Mouse (Mus musculus) CH12.LX (cell line): ENCODE results near the gene Tmem178b. TPM values are rescaled to one million over a fixed set of nuclear protein-coding genes. Genes with fewer than 3 reads are reported as not detected.

Experiments
- DNase-seq: peaks from one replicate; pipeline ENCODE4 v3.0.0-alpha.2; 2013; ENCODE audit errors: extremely low read depth
- H3K27ac ChIP-seq: 2 replicates; pipeline ENCODE4 v1.5.1; 2012; ENCODE audit warnings: low read depth, mild to moderate bottlenecking, control low read depth, moderate library complexity; ENCODE audit not compliant: insufficient read depth
- H3K27me3 ChIP-seq: replicated peaks from 2 replicates; pipeline ENCODE3; 2012; ENCODE audit warnings: inconsistent platforms
- H3K36me3 ChIP-seq, 2 experiments: replicated peaks in 1 of 2; 2 replicates each; pipeline versions ENCODE3 to v1.6.1; 2012; ENCODE audit warnings: inconsistent platforms in 1 of 2, low read length in 1 of 2, mild to moderate bottlenecking in 1 of 2, mixed read lengths in 1 of 2, moderate library complexity in 1 of 2; ENCODE audit not compliant: control insufficient read depth in 1 of 2, insufficient read depth in 1 of 2
- H3K4me1 ChIP-seq, 2 experiments: 2 replicates each; pipeline ENCODE4 v1.6.1; 2012; ENCODE audit warnings: inconsistent platforms in 1 of 2, moderate library complexity in 1 of 2; ENCODE audit not compliant: insufficient read depth in 2 of 2, control insufficient read depth in 1 of 2
- H3K4me2 ChIP-seq: 2 replicates; pipeline ENCODE4 v1.6.1; 2012; ENCODE audit warnings: low read depth, mild to moderate bottlenecking, control low read depth; ENCODE audit not compliant: poor library complexity, insufficient read depth, severe bottlenecking
- H3K4me3 ChIP-seq, 3 experiments: fragments of 150-350 bp in 1 of 3; sonication (generic) in 1 of 3; replicated peaks in 1 of 3; 2 replicates each; pipeline versions ENCODE3 to v1.5.1; 2011 to 2012; ENCODE audit warnings: low read depth in 2 of 3, low read length in 2 of 3, mild to moderate bottlenecking in 2 of 3, moderate library complexity in 2 of 3, control low read depth in 1 of 3, improper control_type of control experiment in 1 of 3, inconsistent platforms in 1 of 3, mixed read lengths in 1 of 3; ENCODE audit not compliant: poor library complexity in 1 of 3
- H3K79me2 ChIP-seq: replicated peaks from 2 replicates; pipeline ENCODE4 v1.6.1; 2012; ENCODE audit warnings: mild to moderate bottlenecking, moderate library complexity; ENCODE audit not compliant: control insufficient read depth, poor library complexity, insufficient read depth, severe bottlenecking; ENCODE audit errors: extremely low read depth
- H3K9ac ChIP-seq: 2 replicates; pipeline ENCODE4 v1.6.1; 2012; ENCODE audit warnings: low read depth, mild to moderate bottlenecking, control low read depth, moderate library complexity; ENCODE audit not compliant: insufficient read depth
- H3K9me3 ChIP-seq: replicated peaks from 2 replicates; pipeline ENCODE3; 2012; ENCODE audit warnings: low read length, inconsistent platforms, mixed read lengths
- BHLHE40 ChIP-seq: IDR thresholded peaks from 2 replicates; pipeline ENCODE4 v1.6.1; 2011; ENCODE audit warnings: mild to moderate bottlenecking, low read depth, low read length, improper control_type of control experiment
- CTCF ChIP-seq, 2 experiments: IDR thresholded peaks in 1 of 2; conservative IDR thresholded peaks in 1 of 2; 2 replicates each; pipeline ENCODE4 v1.5.1; 2011 to 2012; ENCODE audit warnings: low read depth in 2 of 2, low read length in 2 of 2, improper control_type of control experiment in 1 of 2, inconsistent platforms in 1 of 2, mild to moderate bottlenecking in 1 of 2, moderate library complexity in 1 of 2
- E2F4 ChIP-seq: IDR thresholded peaks from 2 replicates; pipeline ENCODE4 v1.6.1; 2011; ENCODE audit warnings: low read depth, low read length, improper control_type of control experiment; ENCODE audit not compliant: insufficient replicate concordance
- ELF1 ChIP-seq: IDR thresholded peaks from 2 replicates; pipeline ENCODE4 v1.6.1; 2014; ENCODE audit warnings: low read depth, mild to moderate bottlenecking, inconsistent platforms, low read length, improper control_type of control experiment
- EP300 ChIP-seq: IDR thresholded peaks from 2 replicates; pipeline ENCODE4 v1.6.1; 2011; ENCODE audit warnings: low read length, improper control_type of control experiment
- ETS1 ChIP-seq: conservative IDR thresholded peaks from 2 replicates; pipeline ENCODE4 v1.6.1; 2012; ENCODE audit warnings: low read depth, mild to moderate bottlenecking, inconsistent platforms, low read length, improper control_type of control experiment, moderate library complexity
- JUN ChIP-seq: IDR thresholded peaks from 2 replicates; pipeline ENCODE4 v1.6.1; 2011; ENCODE audit warnings: low read depth, mild to moderate bottlenecking, low read length, improper control_type of control experiment, moderate library complexity; ENCODE audit not compliant: insufficient read depth
- JUND ChIP-seq: conservative IDR thresholded peaks from 2 replicates; pipeline ENCODE4 v1.6.1; 2011; ENCODE audit warnings: low read depth, low read length, improper control_type of control experiment
- MAFK ChIP-seq: IDR thresholded peaks from 2 replicates; pipeline ENCODE4 v1.6.1; 2011; ENCODE audit warnings: low read length, improper control_type of control experiment; ENCODE audit not compliant: insufficient replicate concordance
- MAX ChIP-seq: IDR thresholded peaks from 2 replicates; pipeline ENCODE4 v1.6.1; 2011; ENCODE audit warnings: low read length, improper control_type of control experiment
- MEF2A ChIP-seq: IDR thresholded peaks from 2 replicates; pipeline ENCODE4 v1.6.1; 2014; ENCODE audit warnings: low read depth, mild to moderate bottlenecking, inconsistent platforms, low read length, improper control_type of control experiment, borderline replicate concordance
- NELFE ChIP-seq: IDR thresholded peaks from 2 replicates; pipeline ENCODE4 v1.6.1; 2011; ENCODE audit warnings: low read depth, low read length, improper control_type of control experiment
- NRF1 ChIP-seq: IDR thresholded peaks from 2 replicates; pipeline ENCODE4 v1.6.1; 2014; ENCODE audit warnings: low read depth, mild to moderate bottlenecking, inconsistent platforms, low read length, improper control_type of control experiment, moderate library complexity
- PAX5 ChIP-seq: IDR thresholded peaks from 2 replicates; pipeline ENCODE4 v1.6.1; 2012; ENCODE audit warnings: low read length, inconsistent platforms, mixed read lengths
- RAD21 ChIP-seq: IDR thresholded peaks from 2 replicates; pipeline ENCODE4 v1.6.1; 2011; ENCODE audit warnings: low read depth, mild to moderate bottlenecking, low read length, improper control_type of control experiment, moderate library complexity
- RCOR1 ChIP-seq: conservative IDR thresholded peaks from 2 replicates; pipeline ENCODE4 v1.6.1; 2012; ENCODE audit warnings: low read depth, mild to moderate bottlenecking, inconsistent platforms, low read length, improper control_type of control experiment
- TCF12 ChIP-seq: IDR thresholded peaks from 2 replicates; pipeline ENCODE4 v1.6.1; 2014; ENCODE audit warnings: low read depth, mild to moderate bottlenecking, inconsistent platforms, low read length, improper control_type of control experiment
- UBTF ChIP-seq: IDR thresholded peaks from 2 replicates; pipeline ENCODE4 v1.6.1; 2012; ENCODE audit warnings: low read depth, mild to moderate bottlenecking, inconsistent platforms, low read length, improper control_type of control experiment, moderate library complexity
- USF1 ChIP-seq: IDR thresholded peaks from 2 replicates; pipeline ENCODE4 v1.6.1; 2014; ENCODE audit warnings: low read depth, mild to moderate bottlenecking, inconsistent platforms, low read length, improper control_type of control experiment
- ZMIZ1 ChIP-seq: IDR thresholded peaks from 2 replicates; pipeline ENCODE4 v1.6.1; 2012; ENCODE audit warnings: low read depth, mild to moderate bottlenecking, inconsistent platforms, low read length, improper control_type of control experiment
- dilution Hi-C: fragments of 300-500 bp; cut with MboI; formaldehyde crosslinking; loops from 2 replicates; pipeline ENCODE4 v1.14.3; 2020; ENCODE audit warnings: low sequenced_read_pairs; ENCODE audit not compliant: extremely low pct_unique_long_range_greater_than_20kb, extremely low pct_ligation_motif_present
- in situ Hi-C: fragments of 300-500 bp; cut with MboI; formaldehyde crosslinking; loops from 3 replicates; pipeline ENCODE4 v1.14.3; 2019; ENCODE audit warnings: low sequenced_read_pairs, low pct_ligation_motif_present, low pct_unique_long_range_greater_than_20kb, mixed read lengths
- polyA plus RNA-seq: library from polyadenylated mRNA; unstranded; fragments of >175 nt; gene quantifications from 2 replicates; pipeline ENCODE4 v1.2.1, GENCODE M21; 2012; ENCODE audit warnings: low read depth; ENCODE audit not compliant: insufficient read length
- total RNA-seq, 2 experiments: library from RNA; depleted of rRNA; stranded (reverse); fragments of 300-350 nt in 1 of 2; fragments of >200 nt in 1 of 2; gene quantifications; 2 replicates each; pipeline ENCODE4 v1.2.3; 2012 to 2014

The Tmem178b gene
- total and polyA plus RNA-seq, 3 experiments = not detected

DNA sequence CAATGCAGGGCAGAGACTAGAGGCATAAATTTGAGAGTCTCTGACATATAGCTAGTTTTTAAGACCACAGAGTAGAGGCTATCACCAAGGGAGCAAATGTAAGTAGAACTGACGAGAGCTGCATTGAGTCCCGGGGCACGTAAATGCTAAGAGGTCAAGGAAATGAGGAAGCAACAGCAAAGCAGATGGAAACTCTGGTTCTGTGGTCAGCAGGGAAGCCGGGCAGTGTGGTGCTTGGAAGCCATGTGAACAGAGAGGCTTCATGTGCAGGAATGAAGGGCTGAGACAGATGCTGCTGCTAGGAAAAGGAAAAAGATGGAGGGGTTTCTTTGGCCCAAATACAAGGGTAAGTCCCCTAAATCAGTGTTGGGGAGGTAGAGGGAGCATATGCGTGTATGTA, 237.0 kb downstream of the Tmem178b start:
- no peak overlapping the region for H3K9ac ChIP-seq
- H3K27me3 ChIP-seq = no peaks in the 10 kb centered on the region
- H3K4me2 ChIP-seq = no peak overlapping the region
- TF ChIP-seq RCOR1 = no peak
- no peak overlapping the region for H3K4me3 ChIP-seq
- H3K27ac ChIP-seq = no peak overlapping the region
- H3K9me3 ChIP-seq = no peaks in the 10 kb centered on the region
- peak; percentile 5 for DNase-seq
- in situ Hi-C loops (no loop called here), dilution Hi-C loops (no loop called here)
- H3K79me2 ChIP-seq = no peaks in the 10 kb centered on the region
- no peaks in the 10 kb centered on the region for H3K36me3 ChIP-seq
- peaks cover 3 to 11% of the 10 kb centered on the region in 2 experiments; a peak in 3 of 4 replicates for H3K4me1 ChIP-seq

DNA sequence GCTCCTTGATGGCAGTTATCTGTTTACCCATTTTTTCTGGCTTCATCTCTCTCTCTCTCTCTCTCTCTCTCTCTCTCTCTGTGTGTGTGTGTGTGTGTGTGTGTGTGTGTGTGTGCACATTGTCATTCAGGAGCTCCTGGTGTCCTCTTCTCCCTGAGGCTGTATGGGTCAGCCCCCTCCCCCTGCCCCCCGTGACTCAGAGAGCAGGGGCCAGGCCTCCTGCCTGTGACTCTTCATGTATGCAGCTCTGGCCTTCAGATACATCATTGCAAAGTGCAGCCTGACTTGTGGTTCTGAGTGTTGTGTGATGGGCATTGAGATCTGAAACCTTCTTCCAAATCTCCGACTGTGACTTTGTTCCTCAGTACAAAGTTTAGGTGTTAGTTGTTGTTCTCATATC, 237.7 kb downstream of the Tmem178b start:
- Histone ChIP-seq H3K9ac (no peak overlapping the region), H3K27ac (no peak overlapping the region), H3K4me2 (no peak overlapping the region), H3K79me2 (no peaks in the 10 kb centered on the region), H3K27me3 (no peaks in the 10 kb centered on the region), H3K36me3 (no peaks in the 10 kb centered on the region), H3K4me3 (no peak overlapping the region), H3K4me1 (peaks cover 3 to 16% of the 10 kb centered on the region in 2 experiments; a peak in 3 of 4 replicates), H3K9me3 (no peaks in the 10 kb centered on the region)
- dilution Hi-C loops = no loop called here
- TF ChIP-seq MAX (no peak), EP300 (no peak), USF1 (no peak), ELF1 (no peak), NELFE (no peak)
- in situ Hi-C loops = no loop called here
- DNase-seq = no peak

DNA sequence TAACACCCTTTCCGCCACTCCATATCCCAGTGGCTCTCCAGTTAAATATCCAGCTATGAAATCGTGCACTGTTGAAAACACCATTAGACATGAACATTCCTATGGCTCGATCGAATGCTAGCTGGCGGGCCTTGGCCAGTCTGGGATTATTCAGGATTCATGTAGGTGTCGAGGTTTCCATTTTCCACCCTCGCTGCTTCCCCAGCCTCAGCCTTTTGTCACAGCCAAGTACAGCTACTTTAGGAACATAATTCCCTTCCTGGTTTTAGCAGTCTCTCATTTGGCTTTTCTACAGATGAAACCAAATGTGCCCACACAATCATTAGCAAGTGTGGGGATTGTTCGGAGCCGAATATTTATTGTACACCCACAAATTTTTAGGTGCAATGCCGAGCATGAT, 239.4 kb downstream of the Tmem178b start:
- Histone ChIP-seq H3K27me3 (no peaks in the 10 kb centered on the region), H3K4me3 (no peak overlapping the region), H3K27ac (no peak overlapping the region), H3K4me2 (no peak overlapping the region), H3K9ac (no peak overlapping the region), H3K9me3 (no peaks in the 10 kb centered on the region), H3K79me2 (no peaks in the 10 kb centered on the region), H3K4me1 (peaks cover 3 to 16% of the 10 kb centered on the region in 2 experiments; a peak in 3 of 4 replicates), H3K36me3 (no peaks in the 10 kb centered on the region)
- dilution Hi-C loops (no loop called here), in situ Hi-C loops (no loop called here)
- DNase-seq = no peak
- TF ChIP-seq MEF2A = no peak
- no peak for TF ChIP-seq E2F4
- TF ChIP-seq ETS1 = no peak
- TF ChIP-seq CTCF (conservative IDR thresholded peaks at IDR 0.05 in 1 of 2, IDR thresholded peaks at IDR 0.05 in 1 of 2; ENCODE audit: low read depth in 2 of 2, low read length in 2 of 2) = no peak
- TF ChIP-seq UBTF = no peak
- TF ChIP-seq JUND = no peak
- TF ChIP-seq ELF1 = no peak
- no peak for TF ChIP-seq MAFK
- TF ChIP-seq ZMIZ1 = no peak
- TF ChIP-seq JUN = no peak
- no peak for TF ChIP-seq NRF1
- TF ChIP-seq BHLHE40 = no peak
- TF ChIP-seq TCF12 = no peak
- TF ChIP-seq PAX5 = no peak
- no peak for TF ChIP-seq RAD21
